Mouse (Mus musculus): ENCODE data around the gene Hras. TPM values are rescaled to one million over a fixed set of nuclear protein-coding genes. Genes with fewer than 3 reads are reported as not detected.

The Hras gene
- total and polyA plus RNA-seq, 3 experiments: 149 to 183 TPM; not detected in 1

DNA sequence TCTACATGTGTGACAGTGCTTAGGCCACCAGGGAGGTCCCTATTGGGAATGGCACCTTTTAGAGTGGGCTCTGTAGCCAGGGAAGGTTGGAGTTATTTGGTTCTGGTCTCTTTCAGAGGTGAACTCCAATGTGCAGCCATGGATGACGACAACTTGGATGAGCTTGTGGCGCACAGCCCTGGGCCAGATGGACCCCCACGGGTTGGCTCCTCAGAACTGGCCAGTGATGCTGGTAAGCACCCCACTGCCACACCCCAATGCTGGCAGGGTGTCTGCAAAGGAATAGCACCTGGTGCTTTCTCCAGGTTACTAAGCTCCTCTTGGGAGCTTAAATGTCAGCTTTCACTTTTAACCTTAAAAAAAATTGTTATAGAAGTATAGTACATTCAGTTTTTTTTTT is 37.3 kb upstream of the Hras start:
- Histone ChIP-seq H3K27ac (ENCODE audit: control insufficient read depth, low read depth, low read length) (no peak overlapping the region), H3K4me3 (ENCODE audit: control insufficient read depth in 1 of 2, insufficient read depth in 1 of 2, low read depth in 2 of 2, low read length in 2 of 2) (no peak overlapping the region), H3K79me2 (ENCODE audit: control insufficient read depth, insufficient read depth, low read length, poor library complexity) (peaks cover 37% of the 10 kb centered on the region), H3K27me3 (ENCODE audit: control insufficient read depth in 1 of 2, insufficient read depth in 2 of 2, low read length in 2 of 2) (no peaks in the 10 kb centered on the region), H3K36me3 (ENCODE audit: control insufficient read depth in 1 of 2, insufficient read depth in 2 of 2, low read length in 2 of 2) (peaks cover 11 to 26% of the 10 kb centered on the region in 2 experiments; a peak in 3 of 4 replicates), H3K9me3 (replicated peaks; ENCODE audit: insufficient read depth, low read length) (no peaks in the 10 kb centered on the region), H3K9ac (ENCODE audit: control insufficient read depth, low read depth, low read length, poor library complexity, severe bottlenecking) (no peak overlapping the region), H3K4me1 (ENCODE audit: control insufficient read depth in 1 of 2, insufficient read depth in 2 of 2, low read length in 2 of 2) (peaks cover 4 to 12% of the 10 kb centered on the region in 2 experiments; a peak in 2 of 4 replicates)
- TF ChIP-seq POLR2AphosphoS2 (IDR thresholded peaks at IDR 0.05; ENCODE audit: low read length) (no peak), HCFC1 (IDR thresholded peaks at IDR 0.05; ENCODE audit: low read depth, low read length) (no peak)
- DNase-seq (ENCODE audit: low read depth, low spot score): no peak

- no peak overlapping the region for H3K4me3 ChIP-seq (ENCODE audit: control insufficient read depth in 1 of 2, insufficient read depth in 1 of 2, low read depth in 2 of 2, low read length in 2 of 2)
- peaks cover 4 to 12% of the 10 kb centered on the region in 2 experiments; a peak in 2 of 4 replicates for H3K4me1 ChIP-seq (ENCODE audit: control insufficient read depth in 1 of 2, insufficient read depth in 2 of 2, low read length in 2 of 2)
- no peaks in the 10 kb centered on the region for H3K9me3 ChIP-seq (replicated peaks; ENCODE audit: insufficient read depth, low read length)
- H3K27me3 ChIP-seq (ENCODE audit: control insufficient read depth in 1 of 2, insufficient read depth in 2 of 2, low read length in 2 of 2): no peaks in the 10 kb centered on the region
- peak overlapping the region; percentile 21 for H3K9ac ChIP-seq (ENCODE audit: control insufficient read depth, low read depth, low read length, poor library complexity, severe bottlenecking)
- H3K36me3 ChIP-seq (ENCODE audit: control insufficient read depth in 1 of 2, insufficient read depth in 2 of 2, low read length in 2 of 2): peaks cover 11 to 25% of the 10 kb centered on the region in 2 experiments; a peak in 3 of 4 replicates
- no peak for DNase-seq (ENCODE audit: low read depth, low spot score)
- H3K79me2 ChIP-seq (ENCODE audit: control insufficient read depth, insufficient read depth, low read length, poor library complexity): peaks cover 37% of the 10 kb centered on the region
- TF ChIP-seq JUND (IDR thresholded peaks at IDR 0.05; ENCODE audit: low read depth, low read length) (no peak), USF2 (IDR thresholded peaks at IDR 0.05; ENCODE audit: borderline replicate concordance in 1 of 2, insufficient read depth in 1 of 2, low read depth in 1 of 2, low read length in 2 of 2) (no peak), EP300 (IDR thresholded peaks at IDR 0.05; ENCODE audit: low read depth in 1 of 2, low read length in 2 of 2) (no peak), ZMIZ1 (IDR thresholded peaks at IDR 0.05; ENCODE audit: low read depth, low read length) (no peak), MYB (IDR thresholded peaks at IDR 0.05; ENCODE audit: low read depth, low read length) (no peak), POLR2AphosphoS5 (IDR thresholded peaks at IDR 0.05; ENCODE audit: borderline replicate concordance, low read depth, low read length) (no peak), USF1 (IDR thresholded peaks at IDR 0.05; ENCODE audit: low read depth, low read length) (no peak)
- no peak overlapping the region for H3K27ac ChIP-seq (ENCODE audit: control insufficient read depth, low read depth, low read length)
Observed at GRCm38 (mm10) chr7:141230570-141230969, 36.8 kb upstream of the Hras start.

DNA sequence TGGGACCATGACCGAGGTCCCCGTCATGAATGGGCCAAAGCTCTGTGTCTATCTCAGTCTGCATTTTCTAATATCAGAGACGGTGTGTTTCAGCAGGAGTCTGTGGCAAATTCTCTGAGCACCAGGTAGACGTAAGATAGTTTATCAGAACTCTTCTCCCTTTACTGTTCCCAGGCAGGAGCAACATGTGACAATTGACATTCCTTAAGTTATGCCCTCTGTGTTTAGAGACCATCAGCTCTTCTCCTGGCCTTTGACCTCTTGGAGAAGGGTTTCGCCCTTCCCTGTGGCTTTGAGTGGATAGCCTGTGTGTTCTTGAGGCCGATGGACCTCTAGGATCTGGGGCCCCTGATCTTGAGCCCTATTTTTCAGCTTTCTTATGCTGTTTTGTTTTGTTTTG is 35.9 kb upstream of the Hras start:
- Histone ChIP-seq H3K36me3 (ENCODE audit: control insufficient read depth in 1 of 2, insufficient read depth in 2 of 2, low read length in 2 of 2) (peaks cover 11 to 20% of the 10 kb centered on the region in 2 experiments; a peak in 3 of 4 replicates), H3K27me3 (ENCODE audit: control insufficient read depth in 1 of 2, insufficient read depth in 2 of 2, low read length in 2 of 2) (no peaks in the 10 kb centered on the region), H3K9ac (ENCODE audit: control insufficient read depth, low read depth, low read length, poor library complexity, severe bottlenecking) (peak overlapping the region; percentile 83), H3K4me3 (ENCODE audit: control insufficient read depth in 1 of 2, insufficient read depth in 1 of 2, low read depth in 2 of 2, low read length in 2 of 2) (peak overlapping the region; percentile 76 to 78), H3K4me1 (ENCODE audit: control insufficient read depth in 1 of 2, insufficient read depth in 2 of 2, low read length in 2 of 2) (peaks cover 4 to 12% of the 10 kb centered on the region in 2 experiments; a peak in 2 of 4 replicates), H3K9me3 (replicated peaks; ENCODE audit: insufficient read depth, low read length) (no peaks in the 10 kb centered on the region), H3K27ac (ENCODE audit: control insufficient read depth, low read depth, low read length) (no peak overlapping the region), H3K79me2 (ENCODE audit: control insufficient read depth, insufficient read depth, low read length, poor library complexity) (peaks cover 36% of the 10 kb centered on the region)
- no peak for DNase-seq (ENCODE audit: low read depth, low spot score)
- TF ChIP-seq MAX (IDR thresholded peaks at IDR 0.05; ENCODE audit: low read length): no peak

Data from MEL (cell line).